Mouse (Mus musculus) MEL (cell line): ENCODE results near the gene Med13. TPM values are rescaled to one million over a fixed set of nuclear protein-coding genes. Genes with fewer than 3 reads are reported as not detected.

Experiments
- DNase-seq: peaks from one replicate; pipeline ENCODE4 v3.0.0; 2011; ENCODE audit warnings: low read depth, low spot score
- H3K27ac ChIP-seq: 2 replicates; pipeline ENCODE4 v1.5.1; 2012; ENCODE audit warnings: low read depth, mild to moderate bottlenecking, control low read depth, low read length, moderate library complexity; ENCODE audit not compliant: control insufficient read depth
- H3K27me3 ChIP-seq, 2 experiments: fragments of 150-350 bp in 1 of 2; sonication (generic) in 1 of 2; 2 replicates each; pipeline ENCODE4 v1.6.1; 2012; ENCODE audit warnings: low read length in 2 of 2, mild to moderate bottlenecking in 2 of 2, improper control_type of control experiment in 1 of 2, moderate library complexity in 1 of 2; ENCODE audit not compliant: insufficient read depth in 2 of 2, control insufficient read depth in 1 of 2
- H3K36me3 ChIP-seq, 2 experiments: 2 replicates each; pipeline ENCODE4 v1.6.1; 2012 to 2014; ENCODE audit warnings: low read length in 2 of 2, improper control_type of control experiment in 1 of 2, inconsistent platforms in 1 of 2, mild to moderate bottlenecking in 1 of 2; ENCODE audit not compliant: insufficient read depth in 2 of 2, control insufficient read depth in 1 of 2
- H3K4me1 ChIP-seq, 2 experiments: fragments of 150-350 bp in 1 of 2; sonication (generic) in 1 of 2; 2 replicates each; pipeline ENCODE4 v1.6.1; 2012; ENCODE audit warnings: low read length in 2 of 2, improper control_type of control experiment in 1 of 2, mild to moderate bottlenecking in 1 of 2; ENCODE audit not compliant: insufficient read depth in 2 of 2, control insufficient read depth in 1 of 2
- H3K4me3 ChIP-seq, 2 experiments: fragments of 150-350 bp in 1 of 2; sonication (generic) in 1 of 2; 2 replicates each; pipeline ENCODE4 v1.5.1; 2012; ENCODE audit warnings: low read depth in 2 of 2, low read length in 2 of 2, mild to moderate bottlenecking in 2 of 2, moderate library complexity in 2 of 2, control low read depth in 1 of 2, improper control_type of control experiment in 1 of 2; ENCODE audit not compliant: control insufficient read depth in 1 of 2, insufficient read depth in 1 of 2
- H3K79me2 ChIP-seq: 2 replicates; pipeline ENCODE4 v1.6.1; 2012; ENCODE audit warnings: mild to moderate bottlenecking, low read length, moderate library complexity; ENCODE audit not compliant: control insufficient read depth, poor library complexity, insufficient read depth
- H3K9ac ChIP-seq: 2 replicates; pipeline ENCODE4 v1.6.1; 2012; ENCODE audit warnings: low read depth, mild to moderate bottlenecking, control low read depth, low read length, moderate library complexity; ENCODE audit not compliant: control insufficient read depth, poor library complexity, severe bottlenecking
- H3K9me3 ChIP-seq: fragments of 150-350 bp; sonication (generic); replicated peaks from 2 replicates; pipeline ENCODE4 v1.6.1; 2012; ENCODE audit warnings: mild to moderate bottlenecking, low read length, improper control_type of control experiment, moderate library complexity; ENCODE audit not compliant: insufficient read depth
- EP300 ChIP-seq, 2 experiments: IDR thresholded peaks; 2 replicates each; pipeline ENCODE4 v1.6.1; 2011; ENCODE audit warnings: improper control_type of control experiment in 2 of 2, low read length in 2 of 2, low read depth in 1 of 2, mild to moderate bottlenecking in 1 of 2
- ETS1 ChIP-seq: IDR thresholded peaks from 2 replicates; pipeline ENCODE4 v1.6.1; 2012; ENCODE audit warnings: low read depth, mild to moderate bottlenecking, inconsistent platforms, low read length, improper control_type of control experiment, moderate library complexity
- GABPA ChIP-seq: IDR thresholded peaks from 2 replicates; pipeline ENCODE4 v1.6.1; 2012; ENCODE audit warnings: low read depth, mild to moderate bottlenecking, inconsistent platforms, low read length, improper control_type of control experiment, moderate library complexity
- JUND ChIP-seq: IDR thresholded peaks from 2 replicates; pipeline ENCODE4 v1.6.1; 2011; ENCODE audit warnings: low read depth, mild to moderate bottlenecking, improper control_type of control experiment, low read length
- MAFK ChIP-seq: IDR thresholded peaks from 2 replicates; pipeline ENCODE4 v1.6.1; 2011; ENCODE audit warnings: low read depth, mild to moderate bottlenecking, low read length, improper control_type of control experiment, borderline replicate concordance
- MXI1 ChIP-seq: IDR thresholded peaks from 2 replicates; pipeline ENCODE4 v1.6.1; 2011; ENCODE audit warnings: mild to moderate bottlenecking, low read depth, low read length, improper control_type of control experiment
- MYB ChIP-seq: IDR thresholded peaks from 2 replicates; pipeline ENCODE4 v1.6.1; 2011; ENCODE audit warnings: mild to moderate bottlenecking, low read depth, low read length, improper control_type of control experiment
- MYC ChIP-seq: IDR thresholded peaks from 2 replicates; pipeline ENCODE4 v1.6.1; 2011; ENCODE audit warnings: low read depth, mild to moderate bottlenecking, low read length, improper control_type of control experiment, moderate library complexity
- NELFE ChIP-seq: IDR thresholded peaks from 2 replicates; pipeline ENCODE4 v1.6.1; 2011; ENCODE audit warnings: low read depth, low read length, improper control_type of control experiment
- POLR2AphosphoS2 ChIP-seq: IDR thresholded peaks from 2 replicates; pipeline ENCODE4 v1.6.1; 2011; ENCODE audit warnings: low read length, improper control_type of control experiment
- POLR2AphosphoS5 ChIP-seq: IDR thresholded peaks from 2 replicates; pipeline ENCODE4 v1.6.1; 2012; ENCODE audit warnings: low read depth, borderline replicate concordance, mild to moderate bottlenecking, inconsistent platforms, low read length, moderate library complexity, mixed read lengths
- RCOR1 ChIP-seq: IDR thresholded peaks from 2 replicates; pipeline ENCODE4 v1.6.1; 2012; ENCODE audit warnings: low read depth, mild to moderate bottlenecking, inconsistent platforms, low read length, improper control_type of control experiment
- SIN3A ChIP-seq: IDR thresholded peaks from 2 replicates; pipeline ENCODE4 v1.6.1; 2012; ENCODE audit warnings: low read length, improper control_type of control experiment, inconsistent platforms
- SMC3 ChIP-seq: IDR thresholded peaks from 2 replicates; pipeline ENCODE4 v1.6.1; 2011; ENCODE audit warnings: low read depth, low read length, improper control_type of control experiment
- TCF12 ChIP-seq: IDR thresholded peaks from 2 replicates; pipeline ENCODE4 v1.6.1; 2014; ENCODE audit warnings: low read depth, mild to moderate bottlenecking, inconsistent platforms, low read length, improper control_type of control experiment, moderate library complexity
- UBTF ChIP-seq: IDR thresholded peaks from 2 replicates; pipeline ENCODE4 v1.6.1; 2012; ENCODE audit warnings: low read depth, mild to moderate bottlenecking, inconsistent platforms, low read length, improper control_type of control experiment, moderate library complexity, borderline replicate concordance; ENCODE audit not compliant: insufficient read depth
- ZC3H11A ChIP-seq: IDR thresholded peaks from 2 replicates; pipeline ENCODE4 v1.6.1; 2012; ENCODE audit warnings: low read depth, mild to moderate bottlenecking, inconsistent platforms, low read length, improper control_type of control experiment
- ZMIZ1 ChIP-seq: IDR thresholded peaks from 2 replicates; pipeline ENCODE4 v1.6.1; 2012; ENCODE audit warnings: low read depth, mild to moderate bottlenecking, inconsistent platforms, low read length, improper control_type of control experiment, moderate library complexity
- ZNF384 ChIP-seq: IDR thresholded peaks from 2 replicates; pipeline ENCODE4 v1.6.1; 2012; ENCODE audit warnings: low read depth, mild to moderate bottlenecking, inconsistent platforms, low read length, improper control_type of control experiment
- polyA plus RNA-seq, 2 experiments: library from polyadenylated mRNA; stranded (reverse) in 1 of 2; unstranded in 1 of 2; fragments of >175 nt in 1 of 2; fragments of >200 nt in 1 of 2; gene quantifications; 2 replicates each; pipeline versions ENCODE4 v1.2.1 to v1.2.4; 2012; ENCODE audit warnings: low replicate concordance in 2 of 2, low read depth in 1 of 2; ENCODE audit not compliant: insufficient read length in 2 of 2, insufficient read depth in 1 of 2, missing spikeins in 1 of 2
- total RNA-seq: library from RNA; depleted of rRNA; stranded (reverse); fragments of 300-350 nt; gene quantifications from 2 replicates; pipeline ENCODE4 v1.2.3, GENCODE M21; 2012

Med13 gene
- total and polyA plus RNA-seq, 3 experiments = 23.3 to 114 (median 26.4) TPM

DNA sequence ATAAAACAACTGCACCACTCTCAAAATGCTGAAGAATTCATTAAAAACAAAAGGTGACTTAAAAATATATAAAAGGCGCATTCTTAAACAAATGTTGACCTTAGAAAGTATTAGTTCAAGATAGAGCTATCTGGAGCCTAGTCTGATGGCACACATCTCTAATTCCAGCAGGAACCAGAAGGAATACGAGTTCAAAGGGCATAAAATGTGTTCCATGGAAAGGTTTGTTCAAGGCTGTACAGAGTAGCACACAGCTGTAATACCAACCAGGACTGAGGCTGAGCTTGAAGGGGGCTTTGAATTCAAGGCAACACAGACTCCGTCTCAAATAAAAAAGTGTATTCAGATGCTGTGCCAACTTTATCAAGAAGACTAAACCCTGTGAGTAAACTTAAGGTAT is 3.8 kb downstream of the Med13 start:
- no peak for DNase-seq
- Histone ChIP-seq H3K4me1 (peaks cover 11 to 35% of the 10 kb centered on the region in 2 experiments), H3K4me3 (no peak overlapping the region), H3K27ac (no peak overlapping the region), H3K9me3 (no peaks in the 10 kb centered on the region), H3K36me3 (peaks cover 47 to 48% of the 10 kb centered on the region in 2 experiments), H3K27me3 (no peaks in the 10 kb centered on the region), H3K9ac (no peak overlapping the region), H3K79me2 (peaks cover 65% of the 10 kb centered on the region)
- TF ChIP-seq POLR2AphosphoS5 = no peak
- TF ChIP-seq SIN3A = no peak
- no peak for TF ChIP-seq GABPA
- no peak for TF ChIP-seq EP300 (IDR thresholded peaks at IDR 0.05; ENCODE audit: low read depth in 1 of 2, low read length in 2 of 2)
- TF ChIP-seq MXI1 = no peak
- TF ChIP-seq ZNF384 = no peak
- TF ChIP-seq ZMIZ1 = no peak
- TF ChIP-seq POLR2AphosphoS2 = no peak
- no peak for TF ChIP-seq MAFK
- no peak for TF ChIP-seq JUND
- no peak for TF ChIP-seq MYC
- no peak for TF ChIP-seq RCOR1

GRCm38 (mm10) chr11:86351766-86352315 is 5.6 kb downstream of the Med13 start:
- H3K36me3 ChIP-seq = peaks cover 58 to 60% of the 10 kb centered on the region in 2 experiments
- no peak for TF ChIP-seq GABPA
- TF ChIP-seq ZNF384 = peak; percentile 75
- TF ChIP-seq, all 39 proteins: peak for 1
- Histone ChIP-seq H3K27ac (no peak overlapping the region), H3K4me3 (no peak overlapping the region), H3K27me3 (no peaks in the 10 kb centered on the region), H3K9me3 (no peaks in the 10 kb centered on the region), H3K4me1 (peaks cover 15 to 45% of the 10 kb centered on the region in 2 experiments), H3K79me2 (peaks cover 64% of the 10 kb centered on the region), H3K9ac (no peak overlapping the region)
- peak; percentile 32 for DNase-seq

DNA sequence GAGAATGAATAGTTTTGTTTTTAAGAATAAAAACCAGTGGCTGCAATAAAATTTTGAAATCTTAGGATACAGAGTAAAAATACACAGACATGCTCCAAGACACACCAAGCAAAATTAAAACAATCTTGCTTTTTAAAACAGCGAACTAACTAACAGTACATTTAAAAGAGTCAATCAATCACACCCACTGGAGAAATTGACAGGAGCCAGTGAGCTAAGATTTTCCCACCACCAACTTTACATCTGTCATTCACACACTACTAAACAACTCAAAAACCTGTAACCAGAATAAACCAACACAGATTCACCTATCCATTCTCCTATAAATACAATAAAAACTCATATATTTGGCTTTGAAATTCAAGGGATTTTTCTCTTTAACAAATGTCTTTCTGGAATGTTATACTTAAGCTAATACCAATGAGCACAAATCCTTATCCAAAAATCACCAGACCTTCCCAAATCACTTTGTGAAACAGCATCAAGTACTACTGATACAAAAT is 6.7 kb downstream of the Med13 start:
- Histone ChIP-seq H3K27me3 (no peaks in the 10 kb centered on the region), H3K36me3 (peaks cover 67 to 68% of the 10 kb centered on the region in 2 experiments), H3K4me1 (peaks cover 15 to 51% of the 10 kb centered on the region in 2 experiments), H3K27ac (no peak overlapping the region), H3K79me2 (peaks cover 56% of the 10 kb centered on the region), H3K9me3 (no peaks in the 10 kb centered on the region), H3K4me3 (no peak overlapping the region), H3K9ac (no peak overlapping the region)
- TF ChIP-seq ZC3H11A = no peak
- TF ChIP-seq NELFE = no peak
- no peak for TF ChIP-seq ETS1
- TF ChIP-seq GABPA = no peak
- no peak for TF ChIP-seq UBTF
- TF ChIP-seq MYB = no peak
- no peak for TF ChIP-seq SIN3A
- no peak for TF ChIP-seq SMC3
- no peak for TF ChIP-seq TCF12
- no peak for DNase-seq
